Mouse (Mus musculus): ENCODE data around the gene Elovl5.

- TF ChIP-seq EP300 (IDR thresholded peaks at IDR 0.05; ENCODE audit: low read depth) (no peak), CTCF (IDR thresholded peaks at IDR 0.05; ENCODE audit: low read depth) (no peak)
Observed at GRCm38 (mm10) chr9:78021256-78021655, 104.1 kb downstream of the Elovl5 start.
